Mouse (Mus musculus) bone marrow macrophage, adult 2 months (primary cell): ENCODE results near the gene Cmas.

Source experiments
- CTCF ChIP-seq: IDR thresholded peaks from 2 replicates; pipeline ENCODE4 v1.5.1; 2012; ENCODE audit warnings: low read depth, mild to moderate bottlenecking, low read length, moderate library complexity
- POLR2A ChIP-seq: IDR thresholded peaks from 2 replicates; pipeline ENCODE4 v1.6.1; 2012; ENCODE audit warnings: mild to moderate bottlenecking, low read depth, low read length, borderline replicate concordance

DNA sequence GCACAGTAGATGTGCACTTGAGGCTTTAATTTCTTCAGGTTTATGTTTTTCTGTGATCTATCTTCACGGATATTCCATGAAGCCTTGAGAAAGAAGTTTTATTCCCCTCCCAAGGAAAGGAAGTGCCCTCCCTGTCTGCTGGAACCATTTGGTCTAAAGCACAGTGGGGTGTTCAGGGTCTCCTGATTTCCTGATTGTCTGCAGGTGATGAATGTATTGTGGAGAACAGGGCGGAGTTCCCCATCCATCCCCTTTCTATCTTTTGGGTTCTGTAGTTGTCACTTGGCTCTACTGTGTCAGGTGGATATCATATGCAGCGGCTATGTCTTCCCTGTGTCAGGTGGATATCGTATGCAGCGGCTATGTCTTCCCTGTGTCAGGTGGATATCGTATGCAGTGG is 14.7 kb upstream of the Cmas start:
- TF ChIP-seq CTCF (no peak), POLR2A (no peak)
